Mouse (Mus musculus) forebrain, embryonic 13.5 days (tissue): Measurements from ENCODE around the gene Ap5m1. TPM values are rescaled to one million over a fixed set of nuclear protein-coding genes. Genes with fewer than 3 reads are reported as not detected.

Experiments used
- ATAC-seq: fragments of 200-750 bp; cut with Nextera tagmentation; 2 replicates; pipeline ENCODE4 v1.8.0; 2017
- H3K27ac ChIP-seq: fragments of 300-500 bp; sonication (generic); 2 replicates; pipeline ENCODE4 v1.5.1; 2015; ENCODE audit warnings: inconsistent platforms, mild to moderate bottlenecking, moderate library complexity
- H3K27me3 ChIP-seq: fragments of 300-500 bp; sonication (generic); 2 replicates; pipeline ENCODE4 v1.6.1; 2015; ENCODE audit warnings: mild to moderate bottlenecking, inconsistent platforms
- H3K36me3 ChIP-seq: fragments of 300-500 bp; sonication (generic); 2 replicates; pipeline ENCODE4 v1.6.1; 2015; ENCODE audit warnings: mild to moderate bottlenecking, inconsistent platforms; ENCODE audit not compliant: poor library complexity, severe bottlenecking
- H3K4me1 ChIP-seq: fragments of 300-500 bp; sonication (generic); 2 replicates; pipeline ENCODE4 v1.6.1; 2015; ENCODE audit warnings: inconsistent platforms
- H3K4me2 ChIP-seq: fragments of 300-500 bp; sonication (generic); 2 replicates; pipeline ENCODE4 v1.6.1; 2015; ENCODE audit warnings: inconsistent platforms, mild to moderate bottlenecking, moderate library complexity
- H3K4me3 ChIP-seq: fragments of 300-500 bp; sonication (generic); 2 replicates; pipeline ENCODE4 v1.5.1; 2015; ENCODE audit warnings: mild to moderate bottlenecking, inconsistent platforms
- H3K9ac ChIP-seq: fragments of 300-500 bp; sonication (generic); 2 replicates; pipeline ENCODE4 v1.6.1; 2015; ENCODE audit warnings: mild to moderate bottlenecking, inconsistent platforms
- H3K9me3 ChIP-seq: fragments of 300-500 bp; sonication (generic); replicated peaks from 2 replicates; pipeline ENCODE4 v1.6.1; 2016; ENCODE audit warnings: inconsistent platforms
- WGBS: fragments of 180-500 bp; shearing (Covaris S2); methylation state at CpG from one replicate; pipeline ENCODE4 v1.1.7; 2015; 5-methylcytosine and 5-hydroxymethylcytosine counted together
- polyA plus RNA-seq: library from polyadenylated mRNA; unstranded; fragments of >200 nt; fragmentation: Nextera tagmentation; extraction: Ambion mirVana; gene quantifications from 2 replicates; pipeline ENCODE4 v1.2.1, GENCODE M21; 2015

The Ap5m1 gene
- polyA plus RNA-seq, 1 experiment from 2014 or later, result 25.4 TPM

- no peak for ATAC-seq
- Histone ChIP-seq H3K4me2 (no peak overlapping the region), H3K27me3 (no peaks in the 10 kb centered on the region), H3K27ac (no peak overlapping the region), H3K9me3 (no peaks in the 10 kb centered on the region), H3K4me3 (no peak overlapping the region), H3K9ac (no peak overlapping the region), H3K4me1 (peaks cover 7% of the 10 kb centered on the region), H3K36me3 (no peaks in the 10 kb centered on the region)
- 71% methylated on average over 1 of the region's 1 CpGs for WGBS
Measured at GRCm38 (mm10) chr14:49138171-49138570, 72.3 kb downstream of the Ap5m1 start.

GRCm38 (mm10) chr14:49140756-49141155 is 74.9 kb downstream of the Ap5m1 start:
- 94% methylated on average over 7 of the region's 7 CpGs for WGBS
- no peak for ATAC-seq
- Histone ChIP-seq H3K4me3 (no peak overlapping the region), H3K9ac (no peak overlapping the region), H3K4me1 (peaks cover 7% of the 10 kb centered on the region), H3K27me3 (no peaks in the 10 kb centered on the region), H3K4me2 (no peak overlapping the region), H3K27ac (no peak overlapping the region), H3K9me3 (no peaks in the 10 kb centered on the region), H3K36me3 (no peaks in the 10 kb centered on the region)

Other genes starting within 250 kb of the Ap5m1 start
- 74.4 TPM in 2 replicates for gene Exoc5, start 556 bp downstream of the Ap5m1 start, polyA plus RNA-seq
- 11.3 and 11.5 TPM in 2 replicates for gene Naa30, start 106.1 kb downstream of the Ap5m1 start, polyA plus RNA-seq
- 0.09 and 0.10 TPM in 2 replicates for gene ccdc198, start 179.4 kb downstream of the Ap5m1 start, polyA plus RNA-seq